ENCODE assay signal across 10 mouse cellular contexts in genomic region chr3:89262417-89262816, GRCm38 (mm10). TPM values are rescaled to one million over a fixed set of nuclear protein-coding genes. Genes with fewer than 3 reads are reported as not detected.
DNase-seq lines count a peak whose midpoint lies in the region; TF ChIP-seq lines count a peak whose summit lies in the region.
"Had no signal": no experiment of that assay in that cellular context is flagged by ENCODE, and none has a peak within 500 bp of the region (broad histone marks: within the 10 kb centered on the region; RNA-seq: fewer than 3 reads in every experiment).

No protein-coding gene starts in this region.

- peak overlapping the region; percentile 70; the same call in 1 of the 2 replicates for H3K27ac ChIP-seq in left cerebral cortex, adult 2 months
- H3K27ac ChIP-seq: forebrain, embryonic 12.5 days had no signal

- intact Hi-C loops in left cerebral cortex, adult 2 months (cut with DNase I), result no loop called here
- intact Hi-C loops in left cerebral cortex, postnatal 4 days (cut with DNase I), result no loop called here

- no peak overlapping the region for H3K4me3 ChIP-seq in left cerebral cortex, adult 2 months
- H3K4me3 ChIP-seq: forebrain, embryonic 12.5 days had no signal

- no peak for TF ChIP-seq CTCF in left cerebral cortex, adult 2 months (IDR thresholded peaks at IDR 0.05)

- no peak for DNase-seq in left cerebral cortex, adult 2 months (ENCODE audit: extremely low spot score in 1 of 2, low spot score in 2 of 2)
- DNase-seq in left cerebral cortex, adult 9 months (ENCODE audit: low spot score in 2 of 2), result no peak
- DNase-seq in heart, adult 9 months (ENCODE audit: low spot score in 2 of 2), result peak; percentile 63 to 76
- DNase-seq in heart, postnatal 4 days, result peak; percentile 48
- peak; percentile 57 for DNase-seq in lung, postnatal 10 days
- no peak for DNase-seq in cerebellum, postnatal 36 days
- no peak for DNase-seq in layer of hippocampus, postnatal 10 days (ENCODE audit: low spot score in 2 of 2)
- DNase-seq in left cerebral cortex, postnatal 4 days, result no peak

RNA-seq across cellular contexts. Expression of gene Dpm3, which starts 3.3 kb away (rescaled TPM):
- total RNA-seq in left cerebral cortex, adult 2 months (2021), result 10 to 100 TPM; 50.9 to 53.1 TPM
- total RNA-seq in heart, postnatal 4 days (2021), result 10 to 100 TPM; 51.6 to 61.0 TPM
- total RNA-seq in layer of hippocampus, postnatal 10 days (2021), result 10 to 100 TPM; 53.3 to 66.3 TPM
- 10 to 100 TPM; 54.0 to 59.7 TPM for total RNA-seq in left cerebral cortex, postnatal 4 days (2021)

RNA-seq across cellular contexts. Expression of gene Slc50a1, which starts 8.0 kb away (rescaled TPM):
- 10 to 100 TPM; 36.0 to 38.6 TPM for total RNA-seq in left cerebral cortex, adult 2 months (2021)
- total RNA-seq in heart, postnatal 4 days (2021), result 10 to 100 TPM; 24.9 to 28.0 TPM
- total RNA-seq in layer of hippocampus, postnatal 10 days (2021), result 10 to 100 TPM; 27.6 to 29.8 TPM
- 10 to 100 TPM; 17.3 to 21.3 TPM for total RNA-seq in left cerebral cortex, postnatal 4 days (2021)

RNA-seq across cellular contexts. Expression of gene Trim46, which starts 16.3 kb away (rescaled TPM):
- 10 to 100 TPM; 82.8 to 85.1 TPM for total RNA-seq in left cerebral cortex, adult 2 months (2021)
- 1 to 10 TPM; 1.3 to 1.6 TPM for total RNA-seq in heart, postnatal 4 days (2021)
- 100 to 1,000 TPM; 101 to 112 TPM for total RNA-seq in layer of hippocampus, postnatal 10 days (2021)
- total RNA-seq in left cerebral cortex, postnatal 4 days (2021), result 100 to 1,000 TPM; 128 to 133 TPM
- total RNA-seq: megakaryocyte-erythroid progenitor cell, adult 5-6 weeks had no signal

RNA-seq across cellular contexts. Expression of gene Krtcap2, which starts 16.7 kb away (rescaled TPM):
- total RNA-seq in left cerebral cortex, adult 2 months (2021), result 10 to 100 TPM; 63.2 to 71.4 TPM
- 100 to 1,000 TPM; 100 to 104 TPM for total RNA-seq in heart, postnatal 4 days (2021)
- 10 to 100 TPM; 72.8 to 95.1 TPM for total RNA-seq in layer of hippocampus, postnatal 10 days (2021)
- total RNA-seq in left cerebral cortex, postnatal 4 days (2021), result 100 to 1,000 TPM in 1 of 2 experiments, 10 to 100 TPM in 1; 86.2 to 106 TPM

RNA-seq across cellular contexts. Expression of gene Efna1, which starts 18.5 kb away (rescaled TPM):
- 1 to 10 TPM; 5.5 to 5.9 TPM for total RNA-seq in left cerebral cortex, adult 2 months (2021)
- total RNA-seq in heart, postnatal 4 days (2021), result 10 to 100 TPM; 37.9 to 42.0 TPM
- 1 to 10 TPM; 6.4 to 7.2 TPM for total RNA-seq in layer of hippocampus, postnatal 10 days (2021)
- 1 to 10 TPM; 5.0 to 6.4 TPM for total RNA-seq in left cerebral cortex, postnatal 4 days (2021)
- total RNA-seq: megakaryocyte-erythroid progenitor cell, adult 5-6 weeks had no signal

Comparison
In these comparisons a context has a peak if more than half of its experiments do, and no peak if none do; other contexts are left out.
1. DNase-seq: peak in heart, adult 9 months (2 of 2), heart, postnatal 4 days (single experiment) and lung, postnatal 10 days (single experiment); none in left cerebral cortex, adult 2 months (0 of 2), left cerebral cortex, adult 9 months (0 of 2), cerebellum, postnatal 36 days (0 of 2), layer of hippocampus, postnatal 10 days (0 of 2) and left cerebral cortex, postnatal 4 days (single experiment).
2. RNA of gene Trim46, which starts 16.3 kb away (total RNA-seq): 128 to 133 TPM in left cerebral cortex, postnatal 4 days, 101 to 112 TPM in layer of hippocampus, postnatal 10 days and 82.8 to 85.1 TPM in left cerebral cortex, adult 2 months; 1.3 to 1.6 TPM in heart, postnatal 4 days; every median in the first group is over 10 times any median in the second.